Mouse (Mus musculus) cerebellum, postnatal 25 days (tissue): Measurements from ENCODE around the gene Itga3.

Source experiments
- DNase-seq, 2 experiments: peaks; one replicate each; pipeline ENCODE4 v3.0.0; 2021; ENCODE audit warnings: mixed read lengths in 2 of 2

Itga3 gene

GRCm38 (mm10) chr11:95027850-95028470 is 48.6 kb downstream of the Itga3 start:
- DNase-seq: peak; percentile 56 to 60

- no peak for DNase-seq
These were observed 49.8 kb downstream of the Itga3 start for GRCm38 (mm10) chr11:95026849-95027248.

GRCm38 (mm10) chr11:95026090-95026542 is 50.5 kb downstream of the Itga3 start:
- DNase-seq: peak in 1 of 2 experiments; percentile 52

GRCm38 (mm10) chr11:95025227-95026012 is 51.2 kb downstream of the Itga3 start:
- peak; percentile 59 to 61 for DNase-seq

- DNase-seq: peak; percentile 96
These were observed 52.0 kb downstream of the Itga3 start for GRCm38 (mm10) chr11:95024439-95025184.

- no peak for DNase-seq
These were observed 53.1 kb downstream of the Itga3 start for GRCm38 (mm10) chr11:95023481-95023880.

- peak in 1 of 2 experiments; percentile 46 for DNase-seq
These were observed 54.2 kb downstream of the Itga3 start for GRCm38 (mm10) chr11:95022237-95022992.

GRCm38 (mm10) chr11:95015484-95015883 is 61.1 kb downstream of the Itga3 start:
- peak in 1 of 2 experiments; percentile 40 for DNase-seq

- DNase-seq: peak in 1 of 2 experiments; percentile 51
These were observed 64.1 kb downstream of the Itga3 start for GRCm38 (mm10) chr11:95012487-95012886.

GRCm38 (mm10) chr11:95012075-95012474 is 64.5 kb downstream of the Itga3 start:
- peak in 1 of 2 experiments; percentile 40 for DNase-seq

- DNase-seq: no peak
These were observed 65.2 kb downstream of the Itga3 start for GRCm38 (mm10) chr11:95011416-95011815.

- peak in 1 of 2 experiments; percentile 53 for DNase-seq
These were observed 65.7 kb downstream of the Itga3 start for GRCm38 (mm10) chr11:95010841-95011403.

GRCm38 (mm10) chr11:95010141-95010739 is 66.4 kb downstream of the Itga3 start:
- DNase-seq: peak; percentile 82 to 91

GRCm38 (mm10) chr11:95009629-95010014 is 67.0 kb downstream of the Itga3 start, which contains the start of gene Samd14:
TSS of gene Samd14 (plus strand) at chr11:95009879.
- DNase-seq: peak; percentile 83 to 85

- no peak for DNase-seq
These were observed 67.7 kb downstream of the Itga3 start for GRCm38 (mm10) chr11:95008661-95009628.

- no peak for DNase-seq
These were observed 69.2 kb downstream of the Itga3 start for GRCm38 (mm10) chr11:95007418-95007817.

- DNase-seq: peak; percentile 79 to 90
These were observed 69.9 kb downstream of the Itga3 start for GRCm38 (mm10) chr11:95006525-95007219.

- DNase-seq: peak in 1 of 2 experiments; percentile 47
These were observed 70.6 kb downstream of the Itga3 start for GRCm38 (mm10) chr11:95006038-95006437.

- DNase-seq: peak in 1 of 2 experiments; percentile 62
These were observed 71.7 kb downstream of the Itga3 start for GRCm38 (mm10) chr11:95004937-95005198.
